Mouse (Mus musculus) kidney, embryonic 15.5 days (tissue): Measurements from ENCODE around the gene Rnf222. TPM values are rescaled to one million over a fixed set of nuclear protein-coding genes. Genes with fewer than 3 reads are reported as not detected.
A peak's percentile ranks its signal among the peaks of the same experiment; 100 is the strongest.

Source experiments
- ATAC-seq: fragments of 200-750 bp; cut with Nextera tagmentation; replicated peaks from 2 replicates; pipeline ENCODE4 v1.8.0; 2017; ENCODE audit warnings: moderate TSS enrichment; ENCODE audit not compliant: low FRiP score
- H3K27ac ChIP-seq: fragments of 300-500 bp; sonication (generic); 2 replicates; pipeline ENCODE4 v1.5.1; 2015; ENCODE audit warnings: mild to moderate bottlenecking, inconsistent platforms
- H3K27me3 ChIP-seq: fragments of 300-500 bp; sonication (generic); 2 replicates; pipeline ENCODE4 v1.6.1; 2015; ENCODE audit warnings: inconsistent platforms
- H3K36me3 ChIP-seq: fragments of 300-500 bp; sonication (generic); 2 replicates; pipeline ENCODE4 v1.6.1; 2015; ENCODE audit warnings: inconsistent platforms
- H3K4me1 ChIP-seq: fragments of 300-500 bp; sonication (generic); 2 replicates; pipeline ENCODE4 v1.6.1; 2015; ENCODE audit warnings: inconsistent platforms
- H3K4me2 ChIP-seq: fragments of 300-500 bp; sonication (generic); 2 replicates; pipeline ENCODE4 v1.6.1; 2015; ENCODE audit warnings: moderate library complexity, mild to moderate bottlenecking, inconsistent platforms
- H3K4me3 ChIP-seq: fragments of 300-500 bp; sonication (generic); replicated peaks from 2 replicates; pipeline ENCODE4 v1.5.1; 2015; ENCODE audit warnings: mild to moderate bottlenecking, inconsistent platforms
- H3K9ac ChIP-seq: fragments of 300-500 bp; sonication (generic); 2 replicates; pipeline ENCODE4 v1.6.1; 2015; ENCODE audit warnings: mild to moderate bottlenecking, inconsistent platforms
- H3K9me3 ChIP-seq: fragments of 300-500 bp; sonication (generic); replicated peaks from 2 replicates; pipeline ENCODE4 v1.6.1; 2016; ENCODE audit warnings: inconsistent platforms
- WGBS: fragments of 180-500 bp; shearing (Covaris S2); methylation state at CpG from one replicate; pipeline ENCODE4 v1.1.7; 2015; ENCODE audit warnings: mixed read lengths; 5-methylcytosine and 5-hydroxymethylcytosine counted together
- polyA plus RNA-seq: library from polyadenylated mRNA; unstranded; fragments of >200 nt; fragmentation: Nextera tagmentation; extraction: Ambion mirVana; gene quantifications from 2 replicates; pipeline ENCODE4 v1.2.1, GENCODE M21; 2015

Gene Rnf222
- polyA plus RNA-seq, 1 experiment from 2014 or later, result 0.18 TPM

- Histone ChIP-seq H3K4me2 (no peak overlapping the region), H3K9ac (no peak overlapping the region), H3K4me3 (no peak overlapping the region), H3K9me3 (no peaks in the 10 kb centered on the region), H3K36me3 (no peaks in the 10 kb centered on the region), H3K4me1 (0 out of 2 replicates have a peak, but pooled peaks cover 9% of the 10 kb centered on the region), H3K27ac (no peak overlapping the region), H3K27me3 (no peaks in the 10 kb centered on the region)
- ATAC-seq, result no peak
- WGBS, result 84% methylated on average over 5 of the region's 5 CpGs
Observed at GRCm38 (mm10) chr11:68891823-68892222, 3.5 kb downstream of the Rnf222 start.

- H3K4me3 ChIP-seq, result no peak overlapping the region
- H3K9ac ChIP-seq, result no peak overlapping the region
- H3K9me3 ChIP-seq, result no peaks in the 10 kb centered on the region
- H3K27me3 ChIP-seq, result no peaks in the 10 kb centered on the region
- 62% methylated on average over 15 of the region's 15 CpGs for WGBS
- no peak overlapping the region for H3K4me2 ChIP-seq
- H3K4me1 ChIP-seq, result 0 out of 2 replicates have a peak, but pooled peaks cover 9% of the 10 kb centered on the region
- ATAC-seq, result no peak
- no peaks in the 10 kb centered on the region for H3K36me3 ChIP-seq
- H3K27ac ChIP-seq, result 0 out of 2 replicates have a peak overlapping the region, but pooled peaks have one; percentile 27
Observed at GRCm38 (mm10) chr11:68892233-68892832, 4.0 kb downstream of the Rnf222 start.

GRCm38 (mm10) chr11:68893911-68894464, 5.6 kb downstream of the Rnf222 start:
- no peaks in the 10 kb centered on the region for H3K36me3 ChIP-seq
- 69% methylated on average over 12 of the region's 12 CpGs for WGBS

GRCm38 (mm10) chr11:68896247-68896646, 7.9 kb downstream of the Rnf222 start:
- H3K27me3 ChIP-seq, result no peaks in the 10 kb centered on the region
- H3K27ac ChIP-seq, result no peak overlapping the region
- no peaks in the 10 kb centered on the region for H3K36me3 ChIP-seq
- no peak overlapping the region for H3K4me2 ChIP-seq
- no peak overlapping the region for H3K9ac ChIP-seq
- no peak overlapping the region for H3K4me3 ChIP-seq
- WGBS, result 92% methylated on average over 5 of the region's 5 CpGs
- no peaks in the 10 kb centered on the region for H3K9me3 ChIP-seq
- peaks cover 15% of the 10 kb centered on the region; the same call in 1 of the 2 replicates for H3K4me1 ChIP-seq
- no peak for ATAC-seq

More at GRCm38 (mm10) chr11:68893911-68894464, 5.6 kb downstream of the Rnf222 start:
- Histone ChIP-seq H3K4me3 (no peak overlapping the region), H3K27me3 (no peaks in the 10 kb centered on the region), H3K27ac (no peak overlapping the region), H3K4me2 (no peak overlapping the region), H3K4me1 (0 out of 2 replicates have a peak, but pooled peaks cover 9% of the 10 kb centered on the region), H3K9me3 (no peaks in the 10 kb centered on the region), H3K9ac (no peak overlapping the region)
- ATAC-seq, result no peak

- Histone ChIP-seq H3K27ac (no peak overlapping the region), H3K4me3 (no peak overlapping the region), H3K36me3 (no peaks in the 10 kb centered on the region), H3K4me1 (peaks cover 15% of the 10 kb centered on the region; the same call in 1 of the 2 replicates), H3K4me2 (no peak overlapping the region), H3K27me3 (no peaks in the 10 kb centered on the region), H3K9ac (no peak overlapping the region), H3K9me3 (no peaks in the 10 kb centered on the region)
- ATAC-seq, result no peak
- 53% methylated on average over 4 of the region's 4 CpGs for WGBS
Observed at GRCm38 (mm10) chr11:68897120-68897519, 8.8 kb downstream of the Rnf222 start.

GRCm38 (mm10) chr11:68897838-68898237, 9.5 kb downstream of the Rnf222 start:
- peaks cover 5% of the 10 kb centered on the region for H3K36me3 ChIP-seq
- no peaks in the 10 kb centered on the region for H3K27me3 ChIP-seq
- no peak for ATAC-seq
- H3K9me3 ChIP-seq, result no peaks in the 10 kb centered on the region
- H3K9ac ChIP-seq, result no peak overlapping the region
- no peak overlapping the region for H3K4me2 ChIP-seq
- no peak overlapping the region for H3K27ac ChIP-seq
- H3K4me1 ChIP-seq, result peaks cover 16% of the 10 kb centered on the region
- 68% methylated on average over 6 of the region's 6 CpGs for WGBS
- H3K4me3 ChIP-seq, result no peak overlapping the region

- H3K4me3 ChIP-seq, result no peak overlapping the region
- peaks cover 14% of the 10 kb centered on the region for H3K36me3 ChIP-seq
- H3K9ac ChIP-seq, result no peak overlapping the region
- WGBS, result 89% methylated on average over 6 of the region's 6 CpGs
- no peak overlapping the region for H3K4me2 ChIP-seq
- ATAC-seq, result no peak
- no peaks in the 10 kb centered on the region for H3K9me3 ChIP-seq
- H3K27ac ChIP-seq, result no peak overlapping the region
- no peaks in the 10 kb centered on the region for H3K27me3 ChIP-seq
- H3K4me1 ChIP-seq, result peaks cover 13% of the 10 kb centered on the region
Observed at GRCm38 (mm10) chr11:68898790-68899189, 10.4 kb downstream of the Rnf222 start.

GRCm38 (mm10) chr11:68899815-68900214, 11.5 kb downstream of the Rnf222 start:
- Histone ChIP-seq H3K9me3 (no peaks in the 10 kb centered on the region), H3K27me3 (no peaks in the 10 kb centered on the region), H3K4me2 (no peak overlapping the region), H3K4me1 (peaks cover 16% of the 10 kb centered on the region), H3K36me3 (peaks cover 24% of the 10 kb centered on the region), H3K4me3 (no peak overlapping the region), H3K9ac (no peak overlapping the region), H3K27ac (no peak overlapping the region)
- ATAC-seq, result no peak
- WGBS, result 88% methylated on average over 8 of the region's 8 CpGs

- WGBS, result 26% methylated on average over 31 of the region's 31 CpGs
Observed at GRCm38 (mm10) chr11:68900519-68901350, 12.4 kb downstream of the Rnf222 start.

GRCm38 (mm10) chr11:68901351-68902046, 13.1 kb downstream of the Rnf222 start, which contains the start of gene Rpl26:
Gene Rpl26, plus strand, starts transcription at chr11:68901583.
- Histone ChIP-seq H3K27me3 (no peaks in the 10 kb centered on the region), H3K36me3 (peaks cover 41% of the 10 kb centered on the region), H3K9me3 (no peaks in the 10 kb centered on the region), H3K27ac (peak within 1 kb of the TSS; percentile 94), H3K4me1 (peaks cover 24% of the 10 kb centered on the region), H3K4me2 (peak within 1 kb of the TSS; percentile 74), H3K4me3 (peak within 1 kb of the TSS; percentile 96), H3K9ac (peak within 1 kb of the TSS; percentile 99)
- WGBS, result under 1% methylated on average over 52 of the region's 52 CpGs
- peak; percentile 91 for ATAC-seq

More at GRCm38 (mm10) chr11:68900519-68901350, 12.4 kb downstream of the Rnf222 start:
- Histone ChIP-seq H3K4me3 (peak overlapping the region; percentile 96), H3K4me1 (peaks cover 22% of the 10 kb centered on the region), H3K4me2 (peak overlapping the region; percentile 74), H3K27ac (peak overlapping the region; percentile 19; the same call in 1 of the 2 replicates), H3K27me3 (no peaks in the 10 kb centered on the region), H3K36me3 (peaks cover 34% of the 10 kb centered on the region), H3K9me3 (no peaks in the 10 kb centered on the region), H3K9ac (peak overlapping the region; percentile 41)
- peak; percentile 33 for ATAC-seq

GRCm38 (mm10) chr11:68902047-68902364, 13.7 kb downstream of the Rnf222 start:
- Histone ChIP-seq H3K27me3 (no peaks in the 10 kb centered on the region), H3K9me3 (no peaks in the 10 kb centered on the region), H3K4me3 (peak overlapping the region; percentile 96), H3K4me1 (peaks cover 26% of the 10 kb centered on the region), H3K36me3 (peaks cover 46% of the 10 kb centered on the region), H3K4me2 (peak overlapping the region; percentile 71), H3K9ac (peak overlapping the region; percentile 99), H3K27ac (peak overlapping the region; percentile 94)
- under 1% methylated on average over 10 of the region's 10 CpGs for WGBS
- no peak for ATAC-seq
